Mouse (Mus musculus) testis, postnatal 10 days (tissue): ENCODE measurements at regions not wholly inside any gene's neighbourhood (a gene's known extent, or its start where the extent isn't known, plus 50 kb on each side); places are given as distances from the start of the nearest gene placed in this dataset.
A peak's percentile ranks its signal among the peaks of the same experiment; 100 is the strongest.
"Not testable (repeated sequence)": the region's sequence is repeated elsewhere in the genome, so short reads cannot be mapped to it uniquely, and the experiment has no call there.

Experiments
- DNase-seq: peaks from one replicate; pipeline ENCODE4 v3.0.0; 2021; ENCODE audit warnings: low spot score

GRCm38 (mm10) chr10:119099092-119099792, 140.6 kb downstream of the Cand1 start:
- no peak for DNase-seq

- DNase-seq = no peak
Measured at GRCm38 (mm10) chr10:119094166-119094565, 145.7 kb downstream of the Cand1 start.

GRCm38 (mm10) chr10:119087886-119088285, 152.0 kb downstream of the Cand1 start:
- DNase-seq = no peak

GRCm38 (mm10) chr10:119087071-119087665, 152.7 kb downstream of the Cand1 start:
- no peak for DNase-seq

- no peak for DNase-seq
Measured at GRCm38 (mm10) chr10:119086450-119086849, 153.4 kb downstream of the Cand1 start.

- no peak for DNase-seq
Measured at GRCm38 (mm10) chr10:119083431-119083830, 156.4 kb downstream of the Cand1 start.

GRCm38 (mm10) chr10:119082861-119083260, 157.0 kb downstream of the Cand1 start:
- no peak for DNase-seq

GRCm38 (mm10) chr10:119081766-119082165, 158.1 kb downstream of the Cand1 start:
- DNase-seq = not testable (repeated sequence)

- no peak for DNase-seq
Measured at GRCm38 (mm10) chr10:119076100-119076566, 163.7 kb downstream of the Cand1 start.

GRCm38 (mm10) chr10:119074887-119075286, 165.0 kb downstream of the Cand1 start:
- no peak for DNase-seq

- peak; percentile 22 for DNase-seq
Measured at GRCm38 (mm10) chr10:119073991-119074390, 165.9 kb downstream of the Cand1 start.

- DNase-seq = no peak
Measured at GRCm38 (mm10) chr10:119069410-119069809, 170.4 kb downstream of the Cand1 start.

- DNase-seq = no peak
Measured at GRCm38 (mm10) chr10:119067838-119068237, 172.0 kb downstream of the Cand1 start.

GRCm38 (mm10) chr10:119067366-119067765, 172.5 kb downstream of the Cand1 start:
- DNase-seq = no peak

- peak; percentile 81 for DNase-seq
Measured at GRCm38 (mm10) chr10:119065974-119066373, 173.9 kb downstream of the Cand1 start.

- DNase-seq = peak; percentile 70
Measured at GRCm38 (mm10) chr10:119065133-119065817, 174.6 kb downstream of the Cand1 start.

GRCm38 (mm10) chr10:119064218-119064617, 175.6 kb downstream of the Cand1 start:
- no peak for DNase-seq

GRCm38 (mm10) chr10:119063209-119063699, 176.6 kb downstream of the Cand1 start:
- no peak for DNase-seq

GRCm38 (mm10) chr10:119061958-119062599, 177.8 kb downstream of the Cand1 start:
- peak; percentile 53 for DNase-seq

GRCm38 (mm10) chr10:119061349-119061850, 178.5 kb downstream of the Cand1 start:
- DNase-seq = no peak

- DNase-seq = no peak
Measured at GRCm38 (mm10) chr10:119058493-119059020, 181.3 kb downstream of the Cand1 start.
